ENCODE assay signal across 24 mouse cellular contexts in the genomic region with DNA sequence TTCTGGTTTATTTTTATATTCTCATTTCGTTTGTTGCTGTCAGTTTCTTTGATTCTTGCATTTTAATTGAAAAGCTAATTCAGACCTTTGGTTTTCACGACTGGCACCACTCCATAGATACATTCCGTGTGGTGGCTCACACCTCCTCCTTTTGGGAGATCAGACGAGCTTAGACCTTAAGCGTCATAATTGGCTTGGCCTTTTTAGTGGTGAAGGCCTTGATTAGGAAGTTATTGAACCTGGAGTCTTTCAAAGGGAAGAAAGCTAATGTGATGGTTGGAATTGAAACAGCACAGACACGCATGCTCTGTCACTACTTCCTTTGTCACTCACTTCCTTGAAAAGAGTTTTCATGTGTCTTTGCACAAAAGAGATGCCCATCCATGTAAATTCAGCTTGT.
DNase-seq lines count a peak whose midpoint lies in the region; ATAC-seq and TF ChIP-seq lines count a peak whose summit lies in the region.
"Had no signal": no experiment of that assay in that cellular context is flagged by ENCODE, and none has a peak within 500 bp of the region (broad histone marks: within the 10 kb centered on the region; RNA-seq: fewer than 3 reads in every experiment).

No protein-coding gene starts in this region.

- H3K9ac ChIP-seq in forebrain, embryonic 14.5 days (ENCODE audit: low read length): no peak overlapping the region
- no peak overlapping the region for H3K9ac ChIP-seq in forebrain, embryonic 11.5 days (ENCODE audit: low read length)
- H3K9ac ChIP-seq: embryonic facial prominence, embryonic 12.5 days; embryonic facial prominence, embryonic 15.5 days; forebrain, postnatal 0 days; hindbrain, embryonic 12.5 days; hindbrain, embryonic 15.5 days had no signal

- no peak for TF ChIP-seq POLR2A in brain, embryonic 14.5 days (IDR thresholded peaks at IDR 0.05; ENCODE audit: borderline replicate concordance, extremely low read depth, insufficient read depth, insufficient read length, poor library complexity, severe bottlenecking)

- H3K4me1 ChIP-seq in forebrain, embryonic 14.5 days (ENCODE audit: control insufficient read depth, insufficient read depth, low read length): peaks cover 29% of the 10 kb centered on the region
- peaks cover 8% of the 10 kb centered on the region for H3K4me1 ChIP-seq in forebrain, embryonic 11.5 days (replicated peaks; ENCODE audit: control insufficient read depth, insufficient read depth, low read length)
- H3K4me1 ChIP-seq: embryonic facial prominence, embryonic 15.5 days had no signal

- no peak for ATAC-seq in forebrain, embryonic 14.5 days
- no peak for ATAC-seq in forebrain, embryonic 11.5 days (replicated peaks; ENCODE audit: low FRiP score)
- ATAC-seq: forebrain, postnatal 0 days; intestine, postnatal 0 days had no signal

- H3K36me3 ChIP-seq in forebrain, embryonic 14.5 days (ENCODE audit: control insufficient read depth, insufficient read depth, low read length): no peaks in the 10 kb centered on the region
- no peaks in the 10 kb centered on the region for H3K36me3 ChIP-seq in forebrain, embryonic 11.5 days (ENCODE audit: control insufficient read depth, insufficient read depth, low read length)
- H3K36me3 ChIP-seq: embryonic facial prominence, embryonic 12.5 days; embryonic facial prominence, embryonic 15.5 days; G1E; hindbrain, embryonic 12.5 days; hindbrain, embryonic 15.5 days had no signal

- no peak overlapping the region for H3K27ac ChIP-seq in forebrain, embryonic 14.5 days (ENCODE audit: low read depth, low read length)
- no peak overlapping the region for H3K27ac ChIP-seq in forebrain, embryonic 11.5 days (ENCODE audit: low read depth, low read length)
- peak overlapping the region; percentile 70; the same call in 1 of the 2 replicates for H3K27ac ChIP-seq in layer of hippocampus, adult 2 months
- H3K27ac ChIP-seq: embryonic facial prominence, embryonic 12.5 days; embryonic facial prominence, embryonic 15.5 days; gastrocnemius, adult 2 months; hindbrain, embryonic 12.5 days; hindbrain, embryonic 15.5 days had no signal

- no peaks in the 10 kb centered on the region for H3K9me3 ChIP-seq in forebrain, embryonic 14.5 days (replicated peaks; ENCODE audit: control insufficient read depth, low read length)
- no peaks in the 10 kb centered on the region for H3K9me3 ChIP-seq in forebrain, embryonic 11.5 days (ENCODE audit: control insufficient read depth, low read length)
- H3K9me3 ChIP-seq: embryonic facial prominence, embryonic 12.5 days; embryonic facial prominence, embryonic 15.5 days; G1E; hindbrain, embryonic 12.5 days; hindbrain, embryonic 15.5 days had no signal

- no peaks in the 10 kb centered on the region for H3K27me3 ChIP-seq in forebrain, embryonic 14.5 days (replicated peaks; ENCODE audit: control insufficient read depth, insufficient read depth, low read length)
- H3K27me3 ChIP-seq in forebrain, embryonic 11.5 days (ENCODE audit: control insufficient read depth, insufficient read depth, low read length): no peaks in the 10 kb centered on the region
- H3K27me3 ChIP-seq: CH12.LX; embryonic facial prominence, embryonic 12.5 days; embryonic facial prominence, embryonic 15.5 days; hindbrain, embryonic 12.5 days; hindbrain, embryonic 15.5 days had no signal

- no peak overlapping the region for H3K4me2 ChIP-seq in forebrain, embryonic 14.5 days (ENCODE audit: low read length)
- H3K4me2 ChIP-seq in forebrain, embryonic 11.5 days (ENCODE audit: low read depth, low read length, severe bottlenecking): no peak overlapping the region
- H3K4me2 ChIP-seq: embryonic facial prominence, embryonic 12.5 days; embryonic facial prominence, embryonic 15.5 days; hindbrain, embryonic 12.5 days; hindbrain, embryonic 15.5 days had no signal

- 8% methylated on average over 6 of the region's 6 CpGs for WGBS in forebrain, embryonic 14.5 days
- 30% methylated on average over 6 of the region's 6 CpGs for WGBS in forebrain, embryonic 11.5 days

- H3K4me3 ChIP-seq in forebrain, embryonic 14.5 days (ENCODE audit: low read depth, low read length): no peak overlapping the region
- no peak overlapping the region for H3K4me3 ChIP-seq in forebrain, embryonic 11.5 days (ENCODE audit: low read depth, low read length)
- H3K4me3 ChIP-seq in layer of hippocampus, adult 2 months: no peak overlapping the region
- H3K4me3 ChIP-seq: embryonic facial prominence, embryonic 12.5 days; embryonic facial prominence, embryonic 15.5 days; gastrocnemius, adult 2 months; hindbrain, embryonic 12.5 days; hindbrain, embryonic 15.5 days had no signal

- TF ChIP-seq CTCF in layer of hippocampus, adult 2 months (conservative IDR thresholded peaks at IDR 0.05): no peak
- TF ChIP-seq CTCF in brain, embryonic 14.5 days (IDR thresholded peaks at IDR 0.05; ENCODE audit: borderline replicate concordance, extremely low read depth, insufficient read depth, insufficient read length): no peak

- DNase-seq in forebrain, embryonic 14.5 days (ENCODE audit: low spot score): peak; percentile 55
- DNase-seq in forebrain, embryonic 11.5 days (ENCODE audit: low spot score): no peak
- no peak for DNase-seq in layer of hippocampus, adult 2 months (ENCODE audit: low spot score in 2 of 2)
- DNase-seq in layer of hippocampus, adult 9-11 months: no peak
- DNase-seq in Muller cell, postnatal 12 days (ENCODE audit: inconsistent ontology term): peak; percentile 55
- DNase-seq in brain, embryonic 14.5 days (ENCODE audit: low read depth): peak; percentile 72
- no peak for DNase-seq in right cerebral cortex, postnatal 4 days
- DNase-seq: adrenal gland, postnatal 25 days; B cell, adult 2 months; cerebellum, adult 11 months; cerebellum, adult 2 months; cerebellum, adult 9-11 months; cerebellum, postnatal 25 days; forebrain, postnatal 0 days; gastrocnemius, adult 2 months; gastrocnemius, postnatal 25 days; heart, adult 18-20 months had no signal

Comparison
In these comparisons a context has a peak if more than half of its experiments do, and no peak if none do; other contexts are left out.
1. DNase-seq: peak in forebrain, embryonic 14.5 days (single experiment), Muller cell, postnatal 12 days (single experiment) and brain, embryonic 14.5 days (single experiment); none in forebrain, embryonic 11.5 days (single experiment), layer of hippocampus, adult 2 months (0 of 2), layer of hippocampus, adult 9-11 months (single experiment) and right cerebral cortex, postnatal 4 days (single experiment).